Mouse (Mus musculus): ENCODE results near the gene Mydgf.

- TF ChIP-seq CTCF (IDR thresholded peaks at IDR 0.05; ENCODE audit: borderline replicate concordance, insufficient read depth, low read depth, low read length): no peak
- no peak for TF ChIP-seq POLR2A (IDR thresholded peaks at IDR 0.05; ENCODE audit: borderline replicate concordance, insufficient read depth, low read length)
Observed at GRCm38 (mm10) chr17:56194765-56195164, 11.0 kb upstream of the Mydgf start.
